Mouse (Mus musculus): ENCODE measurements around the gene Trim40. TPM values are rescaled to one million over a fixed set of nuclear protein-coding genes. Genes with fewer than 3 reads are reported as not detected.

Trim40 gene
- total RNA-seq, 1 experiment = 0.18 TPM

GRCm38 (mm10) chr17:36922715-36923114 lies 32.8 kb upstream of the Trim40 start:
- DNase-seq (ENCODE audit: low read depth, low spot score) = no peak
- no peak overlapping the region; the same call in 1 of the 2 replicates for H3K27ac ChIP-seq (ENCODE audit: insufficient read depth, low read depth, low read length, poor library complexity, severe bottlenecking)
- no peak overlapping the region for H3K9ac ChIP-seq (ENCODE audit: insufficient read depth, low read depth, low read length, poor library complexity, severe bottlenecking)
- H3K9me3 ChIP-seq (ENCODE audit: control insufficient read depth, insufficient read depth, low read depth, low read length) = no peaks in the 10 kb centered on the region
- H3K4me3 ChIP-seq (ENCODE audit: insufficient read depth in 1 of 2, low read depth in 1 of 2, low read length in 2 of 2, poor library complexity in 1 of 2, severe bottlenecking in 1 of 2) = peak overlapping the region in 1 of 2 experiments; percentile 68; a peak in 2 of 4 replicates
- peaks cover 2 to 6% of the 10 kb centered on the region in 2 experiments; a peak in 3 of 4 replicates for H3K4me1 ChIP-seq (ENCODE audit: control insufficient read depth in 2 of 2, insufficient read depth in 2 of 2, low read length in 2 of 2, poor library complexity in 1 of 2)
- H3K36me3 ChIP-seq (ENCODE audit: control insufficient read depth, insufficient read depth, low read length, poor library complexity, severe bottlenecking) = no peaks in the 10 kb centered on the region
- TF ChIP-seq MAFK (IDR thresholded peaks at IDR 0.05; ENCODE audit: insufficient read depth, low read depth, low read length) = no peak
- TF ChIP-seq ZNF384 (IDR thresholded peaks at IDR 0.05; ENCODE audit: low read depth, low read length) = no peak
- no peak for TF ChIP-seq ZC3H11A (IDR thresholded peaks at IDR 0.05; ENCODE audit: borderline replicate concordance, low read depth, low read length)
- no peak for TF ChIP-seq CHD2 (IDR thresholded peaks at IDR 0.05; ENCODE audit: low read depth, low read length)
- no peak for TF ChIP-seq HCFC1 (IDR thresholded peaks at IDR 0.05; ENCODE audit: borderline replicate concordance, insufficient read depth, low read length)
- in situ Hi-C loops (cut with MboI; ENCODE audit: low sequenced_read_pairs in 2 of 2, unreplicated experiment in 2 of 2) = no loop called here

DNA sequence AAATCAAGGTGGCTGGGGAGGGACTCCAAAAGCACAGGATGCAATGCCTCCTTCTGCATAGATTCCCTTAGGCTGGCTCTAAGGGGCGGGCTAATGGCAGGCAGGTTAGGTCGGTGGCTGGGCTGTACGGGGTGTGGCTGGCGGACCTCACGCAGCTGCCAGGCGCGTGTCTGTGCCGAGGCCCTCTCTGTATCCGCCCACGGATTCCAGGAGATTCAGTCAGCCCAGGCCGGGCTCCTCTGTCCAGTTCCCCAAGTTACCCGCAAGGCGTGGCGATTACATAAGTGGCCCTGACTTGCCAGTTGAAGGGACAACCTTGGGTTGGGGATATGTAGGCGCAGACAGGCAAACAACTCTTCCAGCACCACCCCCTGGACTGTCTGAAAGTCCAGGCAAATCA lies 30.3 kb upstream of the Trim40 start:
- Histone ChIP-seq H3K27ac (ENCODE audit: insufficient read depth, low read depth, low read length, poor library complexity, severe bottlenecking) (no peak overlapping the region), H3K9ac (ENCODE audit: insufficient read depth, low read depth, low read length, poor library complexity, severe bottlenecking) (peak overlapping the region; percentile 0; the same call in 1 of the 2 replicates), H3K9me3 (ENCODE audit: control insufficient read depth, insufficient read depth, low read depth, low read length) (no peaks in the 10 kb centered on the region), H3K36me3 (ENCODE audit: control insufficient read depth, insufficient read depth, low read length, poor library complexity, severe bottlenecking) (no peaks in the 10 kb centered on the region), H3K4me1 (ENCODE audit: control insufficient read depth in 2 of 2, insufficient read depth in 2 of 2, low read length in 2 of 2, poor library complexity in 1 of 2) (peaks cover 2% of the 10 kb centered on the region in 2 experiments), H3K4me3 (ENCODE audit: insufficient read depth in 1 of 2, low read depth in 1 of 2, low read length in 2 of 2, poor library complexity in 1 of 2, severe bottlenecking in 1 of 2) (no peak overlapping the region)
- in situ Hi-C loops (cut with MboI; ENCODE audit: low sequenced_read_pairs in 2 of 2, unreplicated experiment in 2 of 2) = no loop called here
- no peak for DNase-seq (ENCODE audit: low read depth, low spot score)
- TF ChIP-seq HCFC1 (IDR thresholded peaks at IDR 0.05; ENCODE audit: borderline replicate concordance, insufficient read depth, low read length) (no peak), CHD2 (IDR thresholded peaks at IDR 0.05; ENCODE audit: low read depth, low read length) (no peak), MAFK (IDR thresholded peaks at IDR 0.05; ENCODE audit: insufficient read depth, low read depth, low read length) (no peak), ZNF384 (IDR thresholded peaks at IDR 0.05; ENCODE audit: low read depth, low read length) (no peak), ZC3H11A (IDR thresholded peaks at IDR 0.05; ENCODE audit: borderline replicate concordance, low read depth, low read length) (no peak)

DNA sequence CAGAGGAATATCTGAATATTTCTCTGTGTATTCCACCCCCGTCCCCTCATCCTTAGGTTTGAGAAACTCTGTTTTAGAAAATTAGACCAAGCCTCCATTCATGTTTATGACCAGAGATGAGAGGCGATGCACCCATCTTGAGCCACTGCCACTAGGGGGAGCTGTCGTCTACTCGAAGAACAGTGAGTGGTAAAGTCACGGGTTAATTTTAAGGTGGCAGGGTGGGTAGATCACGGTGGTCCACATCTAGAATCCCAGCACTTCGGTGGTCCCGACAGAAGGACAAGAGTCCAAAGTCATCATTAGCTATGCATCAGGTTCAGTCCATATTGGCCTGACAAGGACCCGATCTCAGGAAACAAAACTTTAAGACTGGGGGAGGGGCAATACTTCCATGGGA lies 25.2 kb upstream of the Trim40 start:
- no peak overlapping the region for H3K27ac ChIP-seq (ENCODE audit: insufficient read depth, low read depth, low read length, poor library complexity, severe bottlenecking)
- H3K36me3 ChIP-seq (ENCODE audit: control insufficient read depth, insufficient read depth, low read length, poor library complexity, severe bottlenecking) = no peaks in the 10 kb centered on the region
- in situ Hi-C loops (cut with MboI; ENCODE audit: low sequenced_read_pairs in 2 of 2, unreplicated experiment in 2 of 2) = no loop called here
- no peak overlapping the region for H3K4me3 ChIP-seq (ENCODE audit: insufficient read depth in 1 of 2, low read depth in 1 of 2, low read length in 2 of 2, poor library complexity in 1 of 2, severe bottlenecking in 1 of 2)
- H3K4me1 ChIP-seq (ENCODE audit: control insufficient read depth in 2 of 2, insufficient read depth in 2 of 2, low read length in 2 of 2, poor library complexity in 1 of 2) = peaks cover 0 to 2% of the 10 kb centered on the region in 2 experiments; a peak in 2 of 4 replicates
- no peaks in the 10 kb centered on the region for H3K9me3 ChIP-seq (ENCODE audit: control insufficient read depth, insufficient read depth, low read depth, low read length)
- no peak for TF ChIP-seq HCFC1 (IDR thresholded peaks at IDR 0.05; ENCODE audit: borderline replicate concordance, insufficient read depth, low read length)
- TF ChIP-seq ZC3H11A (IDR thresholded peaks at IDR 0.05; ENCODE audit: borderline replicate concordance, low read depth, low read length) = no peak
- no peak for TF ChIP-seq ZNF384 (IDR thresholded peaks at IDR 0.05; ENCODE audit: low read depth, low read length)
- TF ChIP-seq CHD2 (IDR thresholded peaks at IDR 0.05; ENCODE audit: low read depth, low read length) = no peak
- TF ChIP-seq MAFK (IDR thresholded peaks at IDR 0.05; ENCODE audit: insufficient read depth, low read depth, low read length) = no peak
- H3K9ac ChIP-seq (ENCODE audit: insufficient read depth, low read depth, low read length, poor library complexity, severe bottlenecking) = no peak overlapping the region
- peak; percentile 62 for DNase-seq (ENCODE audit: low read depth, low spot score)

DNA sequence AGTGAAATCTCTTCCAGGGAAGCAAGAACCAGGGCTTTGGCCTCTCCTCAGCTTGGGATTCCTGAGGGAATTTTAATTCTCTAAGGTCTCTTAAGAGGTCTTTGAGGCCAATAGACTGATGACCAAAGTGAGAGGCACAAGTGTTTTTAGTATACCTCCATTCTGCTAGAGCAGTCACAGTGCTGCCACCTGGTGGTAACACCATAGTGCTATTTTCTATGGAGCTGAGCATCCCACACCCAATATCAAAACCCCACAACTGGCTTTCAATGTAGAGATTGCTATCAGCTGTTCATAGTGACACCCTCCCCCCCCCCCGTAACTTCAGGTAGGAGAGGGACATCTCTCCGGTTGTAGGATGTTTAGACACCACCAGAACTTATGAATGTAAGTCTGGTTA lies 24.2 kb upstream of the Trim40 start:
- Histone ChIP-seq H3K4me3 (ENCODE audit: insufficient read depth in 1 of 2, low read depth in 1 of 2, low read length in 2 of 2, poor library complexity in 1 of 2, severe bottlenecking in 1 of 2) (no peak overlapping the region), H3K27ac (ENCODE audit: insufficient read depth, low read depth, low read length, poor library complexity, severe bottlenecking) (no peak overlapping the region), H3K9me3 (ENCODE audit: control insufficient read depth, insufficient read depth, low read depth, low read length) (no peaks in the 10 kb centered on the region), H3K36me3 (ENCODE audit: control insufficient read depth, insufficient read depth, low read length, poor library complexity, severe bottlenecking) (no peaks in the 10 kb centered on the region), H3K4me1 (ENCODE audit: control insufficient read depth in 2 of 2, insufficient read depth in 2 of 2, low read length in 2 of 2, poor library complexity in 1 of 2) (peaks cover 0 to 6% of the 10 kb centered on the region in 2 experiments; a peak in 2 of 4 replicates), H3K9ac (ENCODE audit: insufficient read depth, low read depth, low read length, poor library complexity, severe bottlenecking) (no peak overlapping the region)
- DNase-seq (ENCODE audit: low read depth, low spot score) = peak; percentile 74
- no peak for TF ChIP-seq ZC3H11A (IDR thresholded peaks at IDR 0.05; ENCODE audit: borderline replicate concordance, low read depth, low read length)
- TF ChIP-seq HCFC1 (IDR thresholded peaks at IDR 0.05; ENCODE audit: borderline replicate concordance, insufficient read depth, low read length) = no peak
- in situ Hi-C loops (cut with MboI; ENCODE audit: low sequenced_read_pairs in 2 of 2, unreplicated experiment in 2 of 2) = no loop called here

DNA sequence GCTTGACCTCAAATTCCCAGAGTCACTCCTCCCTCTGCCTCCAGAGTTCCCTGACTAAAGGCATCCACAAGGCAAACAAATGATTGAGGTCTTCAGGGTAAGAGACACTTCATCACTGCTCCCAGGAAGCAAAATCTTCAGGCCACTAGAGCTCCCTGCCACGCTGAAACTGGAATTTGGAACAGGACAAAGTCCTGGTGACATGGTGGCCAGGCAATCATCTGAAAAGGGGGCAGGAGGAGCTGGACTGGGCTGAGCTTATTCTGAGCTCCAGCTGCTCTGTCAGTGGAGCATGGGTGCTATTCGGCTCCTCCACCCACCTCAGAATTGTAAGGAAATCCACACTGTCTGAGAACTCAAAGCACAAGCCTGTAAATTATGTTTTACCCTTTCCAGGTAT lies 22.1 kb upstream of the Trim40 start:
- Histone ChIP-seq H3K9ac (ENCODE audit: insufficient read depth, low read depth, low read length, poor library complexity, severe bottlenecking) (no peak overlapping the region), H3K4me1 (ENCODE audit: control insufficient read depth in 2 of 2, insufficient read depth in 2 of 2, low read length in 2 of 2, poor library complexity in 1 of 2) (peaks cover 0 to 6% of the 10 kb centered on the region in 2 experiments; a peak in 2 of 4 replicates), H3K4me3 (ENCODE audit: insufficient read depth in 1 of 2, low read depth in 1 of 2, low read length in 2 of 2, poor library complexity in 1 of 2, severe bottlenecking in 1 of 2) (no peak overlapping the region), H3K36me3 (ENCODE audit: control insufficient read depth, insufficient read depth, low read length, poor library complexity, severe bottlenecking) (no peaks in the 10 kb centered on the region), H3K9me3 (ENCODE audit: control insufficient read depth, insufficient read depth, low read depth, low read length) (no peaks in the 10 kb centered on the region), H3K27ac (ENCODE audit: insufficient read depth, low read depth, low read length, poor library complexity, severe bottlenecking) (no peak overlapping the region)
- no peak for DNase-seq (ENCODE audit: low read depth, low spot score)
- no peak for TF ChIP-seq ZC3H11A (IDR thresholded peaks at IDR 0.05; ENCODE audit: borderline replicate concordance, low read depth, low read length)
- in situ Hi-C loops (cut with MboI; ENCODE audit: low sequenced_read_pairs in 2 of 2, unreplicated experiment in 2 of 2) = no loop called here

Data from ES-E14 (cell line).